24 mouse cellular contexts compared by ENCODE assay signal in genomic region chr13:69547488-69548180, GRCm38 (mm10).
"Had no signal": no experiment of that assay in that cellular context is flagged by ENCODE, and none has a peak within 500 bp of the region (broad histone marks: within the 10 kb centered on the region; RNA-seq: fewer than 3 reads in every experiment).

No protein-coding gene starts in this region.

- H3K4me2 ChIP-seq: heart, embryonic 12.5 days; hindbrain, embryonic 12.5 days; hindbrain, embryonic 14.5 days; intestine, embryonic 15.5 days; limb, embryonic 12.5 days; liver, embryonic 12.5 days had no signal

- H3K27ac ChIP-seq: gastrocnemius, adult 2 months; hindbrain, embryonic 10.5 days; hindbrain, embryonic 12.5 days; hindbrain, embryonic 14.5 days; intestine, embryonic 15.5 days; layer of hippocampus, adult 2 months; left cerebral cortex, adult 2 months; limb, embryonic 10.5 days; limb, embryonic 12.5 days; liver, embryonic 12.5 days; liver, embryonic 14.5 days had no signal

- H3K27me3 ChIP-seq: intestine, embryonic 15.5 days had no signal

- DNase-seq: gastrocnemius, adult 2 months; gastrocnemius, postnatal 10 days; gastrocnemius, postnatal 25 days; heart, postnatal 10 days; kidney, adult 18-20 months; kidney, adult 8-10 months; kidney, postnatal 10 days; kidney, postnatal 25 days; kidney, postnatal 4 days had no signal

- H3K9ac ChIP-seq: heart, embryonic 12.5 days; hindbrain, embryonic 12.5 days; hindbrain, embryonic 14.5 days; intestine, embryonic 15.5 days; limb, embryonic 12.5 days; liver, embryonic 12.5 days; liver, embryonic 14.5 days had no signal

- H3K4me3 ChIP-seq: gastrocnemius, adult 2 months; heart, embryonic 12.5 days; hindbrain, embryonic 10.5 days; hindbrain, embryonic 12.5 days; intestine, embryonic 15.5 days; layer of hippocampus, adult 2 months; left cerebral cortex, adult 2 months; limb, embryonic 10.5 days; limb, embryonic 12.5 days; liver, embryonic 12.5 days had no signal

- H3K9me3 ChIP-seq: heart, embryonic 12.5 days; hindbrain, embryonic 10.5 days; hindbrain, embryonic 12.5 days; intestine, embryonic 15.5 days; limb, embryonic 10.5 days; limb, embryonic 12.5 days; liver, embryonic 12.5 days had no signal

- H3K36me3 ChIP-seq: heart, embryonic 12.5 days; hindbrain, embryonic 10.5 days; hindbrain, embryonic 12.5 days; intestine, embryonic 15.5 days; limb, embryonic 10.5 days; limb, embryonic 12.5 days; liver, embryonic 12.5 days had no signal

- ATAC-seq: forebrain, embryonic 16.5 days; hindbrain, embryonic 16.5 days; inflammation-experienced regulatory T-cells, adult 6 months; intestine, embryonic 15.5 days; intestine, postnatal 0 days; liver, embryonic 12.5 days had no signal
